Mouse (Mus musculus): Measurements from ENCODE around the gene Sgcb.

DNA sequence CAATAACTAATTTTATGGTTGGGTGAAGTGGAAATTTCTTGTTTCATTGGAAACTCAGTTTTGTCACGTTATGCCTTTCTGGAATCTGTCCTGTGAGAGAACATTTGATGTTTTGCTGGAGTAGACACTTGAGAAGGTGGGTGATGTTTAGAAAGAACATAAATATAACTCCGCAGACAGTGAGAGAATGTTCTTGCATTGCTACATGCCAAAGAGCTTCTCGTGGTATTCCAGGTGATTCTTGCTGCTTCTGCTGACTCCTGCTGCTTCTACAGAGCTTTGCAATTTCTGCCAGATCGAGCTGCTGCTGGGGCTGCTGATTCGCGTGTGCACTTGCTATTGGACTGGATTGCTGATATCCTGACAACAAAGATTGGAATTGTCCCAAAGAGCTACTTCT lies 42.6 kb downstream of the Sgcb start:
- TF ChIP-seq CTCF (IDR thresholded peaks at IDR 0.05; ENCODE audit: low read depth, low read length) (no peak), POLR2A (IDR thresholded peaks at IDR 0.05; ENCODE audit: borderline replicate concordance, low read depth, low read length) (no peak)

All from bone marrow macrophage, adult 2 months (primary cell).